Mouse (Mus musculus) hindbrain, embryonic 13.5 days (tissue): ENCODE data around the gene Trpm8. TPM values are rescaled to one million over a fixed set of nuclear protein-coding genes. Genes with fewer than 3 reads are reported as not detected.
A peak's percentile ranks its signal among the peaks of the same experiment; 100 is the strongest.

ENCODE experiments used
- ATAC-seq: fragments of 200-750 bp; cut with Nextera tagmentation; 2 replicates; pipeline ENCODE4 v1.8.0; 2017; ENCODE audit warnings: moderate TSS enrichment; ENCODE audit not compliant: low FRiP score
- H3K27ac ChIP-seq: fragments of 300-500 bp; sonication (generic); 2 replicates; pipeline ENCODE4 v1.5.1; 2015; ENCODE audit warnings: inconsistent platforms, mild to moderate bottlenecking, moderate library complexity
- H3K27me3 ChIP-seq: fragments of 300-500 bp; sonication (generic); 2 replicates; pipeline ENCODE4 v1.6.1; 2015; ENCODE audit warnings: mild to moderate bottlenecking, inconsistent platforms
- H3K36me3 ChIP-seq: fragments of 300-500 bp; sonication (generic); 2 replicates; pipeline ENCODE4 v1.6.1; 2015; ENCODE audit warnings: mild to moderate bottlenecking, inconsistent platforms
- H3K4me1 ChIP-seq: fragments of 300-500 bp; sonication (generic); replicated peaks from 2 replicates; pipeline ENCODE4 v1.6.1; 2015; ENCODE audit warnings: inconsistent platforms
- H3K4me2 ChIP-seq: fragments of 300-500 bp; sonication (generic); 2 replicates; pipeline ENCODE4 v1.6.1; 2015; ENCODE audit warnings: inconsistent platforms, mild to moderate bottlenecking, moderate library complexity
- H3K4me3 ChIP-seq: fragments of 300-500 bp; sonication (generic); 2 replicates; pipeline ENCODE4 v1.5.1; 2015; ENCODE audit warnings: mild to moderate bottlenecking, inconsistent platforms
- H3K9ac ChIP-seq: fragments of 300-500 bp; sonication (generic); 2 replicates; pipeline ENCODE4 v1.6.1; 2015; ENCODE audit warnings: mild to moderate bottlenecking, inconsistent platforms
- H3K9me3 ChIP-seq: fragments of 300-500 bp; sonication (generic); 2 replicates; pipeline ENCODE4 v1.6.1; 2016; ENCODE audit warnings: inconsistent platforms
- WGBS: fragments of 180-500 bp; shearing (Covaris S2); methylation state at CpG from one replicate; pipeline ENCODE4 v1.1.7; 2015; 5-methylcytosine and 5-hydroxymethylcytosine counted together
- polyA plus RNA-seq: library from polyadenylated mRNA; unstranded; fragments of >200 nt; fragmentation: Nextera tagmentation; extraction: Ambion mirVana; gene quantifications from 2 replicates; pipeline ENCODE4 v1.2.1, GENCODE M21; 2015

Gene Trpm8
- polyA plus RNA-seq, 1 experiment from 2014 or later = 0.04 TPM

- Histone ChIP-seq H3K9me3 (peaks cover 4% of the 10 kb centered on the region; the same call in 1 of the 2 replicates), H3K4me3 (no peak overlapping the region), H3K4me1 (no peaks in the 10 kb centered on the region), H3K36me3 (no peaks in the 10 kb centered on the region), H3K4me2 (no peak overlapping the region), H3K27me3 (no peaks in the 10 kb centered on the region), H3K27ac (no peak overlapping the region), H3K9ac (no peak overlapping the region)
- no peak for ATAC-seq
- WGBS = 82% methylated on average over 11 of the region's 11 CpGs
These were observed 89.6 kb downstream of the Trpm8 start for GRCm38 (mm10) chr1:88366881-88367644.

- 92% methylated on average over 1 of the region's 1 CpGs for WGBS
These were observed 101.0 kb downstream of the Trpm8 start for GRCm38 (mm10) chr1:88378446-88378845.

GRCm38 (mm10) chr1:88391632-88392031 lies 114.2 kb downstream of the Trpm8 start:
- Histone ChIP-seq H3K27ac (no peak overlapping the region), H3K4me1 (no peaks in the 10 kb centered on the region), H3K4me2 (no peak overlapping the region), H3K9me3 (no peaks in the 10 kb centered on the region), H3K9ac (no peak overlapping the region), H3K4me3 (no peak overlapping the region), H3K36me3 (no peaks in the 10 kb centered on the region), H3K27me3 (0 out of 2 replicates have a peak, but pooled peaks cover 4% of the 10 kb centered on the region)
- 75% methylated on average over 4 of the region's 4 CpGs for WGBS
- no peak for ATAC-seq

More at GRCm38 (mm10) chr1:88378446-88378845, 101.0 kb downstream of the Trpm8 start:
- no peak for ATAC-seq
- Histone ChIP-seq H3K9ac (no peak overlapping the region), H3K9me3 (no peaks in the 10 kb centered on the region), H3K36me3 (no peaks in the 10 kb centered on the region), H3K4me1 (no peaks in the 10 kb centered on the region), H3K27me3 (no peaks in the 10 kb centered on the region), H3K4me2 (no peak overlapping the region), H3K27ac (no peak overlapping the region), H3K4me3 (no peak overlapping the region)

DNA sequence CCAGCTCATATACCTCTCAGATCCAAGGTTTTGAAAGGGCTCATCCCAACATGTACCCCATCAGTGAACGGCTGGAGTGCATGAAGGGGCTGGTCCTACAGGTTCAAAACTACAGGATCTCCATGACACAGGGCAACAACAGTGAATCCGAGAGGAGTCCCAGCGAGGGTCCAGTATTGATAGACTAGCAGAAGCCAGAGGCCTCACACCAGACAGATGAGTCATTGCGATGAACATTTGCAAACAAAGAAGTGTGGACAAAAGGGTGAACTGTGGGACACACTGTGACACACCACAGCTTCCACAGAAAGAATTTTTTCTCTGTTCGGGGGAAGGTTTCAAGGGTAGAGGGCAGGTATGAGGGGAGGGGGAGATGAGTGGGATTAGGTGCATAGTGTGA lies 115.9 kb downstream of the Trpm8 start:
- Histone ChIP-seq H3K27ac (no peak overlapping the region), H3K4me1 (no peaks in the 10 kb centered on the region), H3K9me3 (no peaks in the 10 kb centered on the region), H3K27me3 (0 out of 2 replicates have a peak, but pooled peaks cover 4% of the 10 kb centered on the region), H3K9ac (no peak overlapping the region), H3K4me3 (no peak overlapping the region), H3K36me3 (no peaks in the 10 kb centered on the region), H3K4me2 (no peak overlapping the region)
- ATAC-seq = no peak
- 89% methylated on average over 5 of the region's 5 CpGs for WGBS

- no peaks in the 10 kb centered on the region for H3K9me3 ChIP-seq
- H3K9ac ChIP-seq = no peak overlapping the region
- H3K27me3 ChIP-seq = no peaks in the 10 kb centered on the region
- no peak overlapping the region for H3K27ac ChIP-seq
- no peak overlapping the region for H3K4me3 ChIP-seq
- H3K36me3 ChIP-seq = no peaks in the 10 kb centered on the region
- no peak for ATAC-seq
- H3K4me2 ChIP-seq = no peak overlapping the region
- peaks cover 18% of the 10 kb centered on the region; the same call in 1 of the 2 replicates for H3K4me1 ChIP-seq
- 79% methylated on average over 3 of the region's 3 CpGs for WGBS
These were observed 125.9 kb downstream of the Trpm8 start for GRCm38 (mm10) chr1:88403378-88403777.

DNA sequence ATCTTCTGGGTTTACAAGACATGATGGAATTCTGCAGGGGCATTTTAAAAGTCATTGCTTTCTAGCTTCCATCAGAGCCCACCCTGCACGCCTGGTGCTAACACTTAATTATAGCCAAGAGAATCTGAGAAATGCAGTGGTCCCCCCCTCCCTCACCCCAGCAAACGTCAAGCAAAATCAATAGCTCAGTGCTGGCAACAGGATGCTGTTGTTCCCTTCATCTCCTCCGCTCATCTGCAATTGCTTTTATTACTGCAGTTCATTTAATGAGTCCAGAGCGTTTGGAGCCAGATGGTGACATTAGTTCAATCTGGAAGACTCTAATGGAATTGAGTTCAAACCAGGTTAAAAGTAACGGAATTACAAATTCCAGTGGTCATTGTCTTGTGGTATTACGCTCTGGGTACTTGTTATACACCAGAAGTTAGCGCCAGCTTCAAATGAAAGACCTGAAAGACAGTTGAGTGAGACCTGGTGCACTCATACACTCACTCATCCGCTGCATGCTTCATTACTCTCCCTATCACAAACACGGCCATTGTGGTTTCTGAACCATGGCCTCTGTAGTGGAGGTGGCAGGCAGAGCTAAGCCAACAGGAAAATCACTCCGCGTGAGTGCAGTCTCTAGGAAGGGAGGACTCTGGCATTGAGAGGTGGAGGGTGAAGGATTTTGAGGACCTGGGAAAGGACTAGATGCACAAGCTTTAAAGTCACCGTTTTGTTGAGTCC lies 128.8 kb downstream of the Trpm8 start:
- peaks cover 18% of the 10 kb centered on the region; the same call in 1 of the 2 replicates for H3K4me1 ChIP-seq
- ATAC-seq = peak; percentile 76; the same call in 1 of the 2 replicates
- 46% methylated on average over 12 of the region's 12 CpGs for WGBS
- no peaks in the 10 kb centered on the region for H3K27me3 ChIP-seq
- H3K9ac ChIP-seq = no peak overlapping the region
- no peaks in the 10 kb centered on the region for H3K9me3 ChIP-seq
- H3K27ac ChIP-seq = peak overlapping the region; percentile 15; the same call in 1 of the 2 replicates
- H3K4me3 ChIP-seq = no peak overlapping the region
- H3K4me2 ChIP-seq = no peak overlapping the region
- no peaks in the 10 kb centered on the region for H3K36me3 ChIP-seq

- no peaks in the 10 kb centered on the region for H3K9me3 ChIP-seq
- no peaks in the 10 kb centered on the region for H3K27me3 ChIP-seq
- 75% methylated on average over 5 of the region's 5 CpGs for WGBS
- no peaks in the 10 kb centered on the region for H3K36me3 ChIP-seq
- no peak for ATAC-seq
- no peak within 1 kb of the TSS for H3K4me2 ChIP-seq
- peaks cover 18% of the 10 kb centered on the region; the same call in 1 of the 2 replicates for H3K4me1 ChIP-seq
- no peak within 1 kb of the TSS for H3K9ac ChIP-seq
- no peak within 1 kb of the TSS for H3K4me3 ChIP-seq
- peak within 1 kb of the TSS; percentile 15; the same call in 1 of the 2 replicates for H3K27ac ChIP-seq
These were observed 129.3 kb downstream of the Trpm8 start, which contains the start of gene Spp2 for GRCm38 (mm10) chr1:88406807-88407198. Gene Spp2 (plus strand): TSS chr1:88406961.

GRCm38 (mm10) chr1:88408340-88408739 lies 130.9 kb downstream of the Trpm8 start:
- 90% methylated on average over 4 of the region's 4 CpGs for WGBS

GRCm38 (mm10) chr1:88412013-88412412 lies 134.6 kb downstream of the Trpm8 start:
- 0 out of 2 replicates have a peak overlapping the region, but pooled peaks have one; percentile 8 for H3K9ac ChIP-seq
- H3K27me3 ChIP-seq = no peaks in the 10 kb centered on the region
- ATAC-seq = no peak
- H3K4me3 ChIP-seq = no peak overlapping the region
- no peak overlapping the region for H3K27ac ChIP-seq
- H3K9me3 ChIP-seq = no peaks in the 10 kb centered on the region
- no peaks in the 10 kb centered on the region for H3K36me3 ChIP-seq
- H3K4me1 ChIP-seq = peaks cover 4% of the 10 kb centered on the region
- H3K4me2 ChIP-seq = no peak overlapping the region
- 39% methylated on average over 5 of the region's 5 CpGs for WGBS

More at GRCm38 (mm10) chr1:88408340-88408739, 130.9 kb downstream of the Trpm8 start:
- Histone ChIP-seq H3K9ac (no peak overlapping the region), H3K36me3 (no peaks in the 10 kb centered on the region), H3K9me3 (no peaks in the 10 kb centered on the region), H3K4me3 (no peak overlapping the region), H3K4me1 (peaks cover 21% of the 10 kb centered on the region), H3K27me3 (no peaks in the 10 kb centered on the region), H3K27ac (no peak overlapping the region), H3K4me2 (no peak overlapping the region)
- ATAC-seq = no peak

- Histone ChIP-seq H3K9ac (no peak overlapping the region), H3K27ac (no peak overlapping the region), H3K4me1 (no peaks in the 10 kb centered on the region), H3K4me3 (no peak overlapping the region), H3K36me3 (no peaks in the 10 kb centered on the region), H3K9me3 (no peaks in the 10 kb centered on the region), H3K27me3 (no peaks in the 10 kb centered on the region), H3K4me2 (no peak overlapping the region)
- 85% methylated on average over 2 of the region's 2 CpGs for WGBS
- ATAC-seq = no peak
These were observed 141.5 kb downstream of the Trpm8 start for GRCm38 (mm10) chr1:88418943-88419342.

- H3K27me3 ChIP-seq = no peaks in the 10 kb centered on the region
- H3K36me3 ChIP-seq = no peaks in the 10 kb centered on the region
- no peaks in the 10 kb centered on the region for H3K9me3 ChIP-seq
- H3K4me2 ChIP-seq = no peak overlapping the region
- peaks cover 4% of the 10 kb centered on the region; the same call in 1 of the 2 replicates for H3K4me1 ChIP-seq
- no peak overlapping the region for H3K9ac ChIP-seq
- H3K27ac ChIP-seq = no peak overlapping the region
- no peak overlapping the region for H3K4me3 ChIP-seq
- ATAC-seq = no peak
- 90% methylated on average over 10 of the region's 10 CpGs for WGBS
These were observed 144.6 kb downstream of the Trpm8 start for GRCm38 (mm10) chr1:88422045-88422444.

DNA sequence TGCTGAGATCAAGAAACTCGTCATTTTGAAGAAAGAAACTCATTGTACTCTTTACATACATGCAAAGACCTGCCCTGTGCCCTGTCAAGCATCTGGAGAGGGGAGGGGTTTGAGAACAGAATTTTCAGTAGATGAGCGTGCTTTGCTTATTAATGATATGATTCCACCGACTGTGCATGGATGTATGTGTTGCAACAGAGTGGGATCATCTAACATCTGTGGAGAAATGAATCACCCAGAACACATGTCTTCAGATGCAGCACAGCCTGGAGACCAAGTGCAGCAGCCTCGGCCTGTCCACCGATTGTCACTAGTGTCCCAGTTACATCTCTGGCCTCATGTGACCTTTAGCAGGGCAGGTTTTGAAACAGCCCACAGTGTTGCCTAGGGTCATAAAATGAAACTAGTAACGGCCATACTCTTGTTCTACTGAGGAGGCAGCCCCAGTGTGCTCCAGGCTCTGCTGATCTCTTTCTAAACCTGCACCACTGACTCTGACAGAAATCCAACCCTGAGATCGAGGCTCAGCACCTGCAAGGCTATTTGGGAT lies 145.5 kb downstream of the Trpm8 start:
- Histone ChIP-seq H3K36me3 (no peaks in the 10 kb centered on the region), H3K9me3 (no peaks in the 10 kb centered on the region), H3K27me3 (no peaks in the 10 kb centered on the region), H3K4me1 (peaks cover 4% of the 10 kb centered on the region; the same call in 1 of the 2 replicates), H3K27ac (no peak overlapping the region), H3K9ac (no peak overlapping the region), H3K4me2 (no peak overlapping the region), H3K4me3 (no peak overlapping the region)
- 73% methylated on average over 7 of the region's 7 CpGs for WGBS
- no peak for ATAC-seq
